Mouse (Mus musculus) erythroblast, embryonic 14.5 days (primary cell): ENCODE results near the gene Atp6v1b1.
"Not testable (repeated sequence)": the region's sequence is repeated elsewhere in the genome, so short reads cannot be mapped to it uniquely, and the experiment has no call there.

Source experiments
- GATA1 ChIP-seq: IDR thresholded peaks from 2 replicates; pipeline ENCODE4 v1.6.1; 2012; ENCODE audit warnings: low read length, inconsistent platforms, mixed read lengths
- TAL1 ChIP-seq: IDR thresholded peaks from 3 replicates; pipeline ENCODE4 v1.6.1; 2012; ENCODE audit warnings: low read length, inconsistent platforms, mixed read lengths

- not testable (repeated sequence) for TF ChIP-seq GATA1, TAL1
Measured at GRCm38 (mm10) chr6:83790533-83790932, 47.7 kb downstream of the Atp6v1b1 start.
